Mouse (Mus musculus): ENCODE results near the gene Btbd35f10.
"Not testable (repeated sequence)": the region's sequence is repeated elsewhere in the genome, so short reads cannot be mapped to it uniquely, and the experiment has no call there.

GRCm38 (mm10) chrX:3752785-3753184, at the start of gene Btbd35f10:
- TF ChIP-seq CTCF, POLR2A (IDR thresholded peaks at IDR 0.05; ENCODE audit: insufficient read depth, low read depth, low read length): not testable (repeated sequence)

Measured in olfactory bulb, adult 2 months (tissue).